Mouse (Mus musculus): ENCODE measurements at regions not wholly inside any gene's neighbourhood (a gene's known extent, or its start where the extent isn't known, plus 50 kb on each side); places are given as distances from the start of the nearest gene placed in this dataset.

DNA sequence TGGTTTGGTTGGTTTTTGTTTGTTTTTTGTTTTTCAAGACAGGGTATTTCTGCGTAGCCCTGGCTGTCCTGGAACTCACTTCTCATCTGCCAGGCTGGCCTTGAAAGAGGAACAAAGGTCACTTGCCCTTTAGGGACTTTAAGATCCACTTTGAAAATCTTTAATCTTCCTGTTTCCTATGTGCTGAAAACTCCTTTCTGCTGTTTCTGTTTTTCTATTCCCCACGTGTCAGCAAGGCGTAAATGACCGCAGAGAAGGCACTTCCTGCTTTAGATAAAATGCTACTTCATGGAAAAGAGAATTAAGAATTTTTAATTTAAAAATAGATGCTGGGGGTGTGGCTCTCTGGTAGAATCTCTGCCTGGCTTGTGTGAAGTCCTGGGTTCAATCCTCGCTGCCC lies 98.9 kb upstream of the Foxn2 start:
- DNase-seq (ENCODE audit: low spot score) = no peak

DNA sequence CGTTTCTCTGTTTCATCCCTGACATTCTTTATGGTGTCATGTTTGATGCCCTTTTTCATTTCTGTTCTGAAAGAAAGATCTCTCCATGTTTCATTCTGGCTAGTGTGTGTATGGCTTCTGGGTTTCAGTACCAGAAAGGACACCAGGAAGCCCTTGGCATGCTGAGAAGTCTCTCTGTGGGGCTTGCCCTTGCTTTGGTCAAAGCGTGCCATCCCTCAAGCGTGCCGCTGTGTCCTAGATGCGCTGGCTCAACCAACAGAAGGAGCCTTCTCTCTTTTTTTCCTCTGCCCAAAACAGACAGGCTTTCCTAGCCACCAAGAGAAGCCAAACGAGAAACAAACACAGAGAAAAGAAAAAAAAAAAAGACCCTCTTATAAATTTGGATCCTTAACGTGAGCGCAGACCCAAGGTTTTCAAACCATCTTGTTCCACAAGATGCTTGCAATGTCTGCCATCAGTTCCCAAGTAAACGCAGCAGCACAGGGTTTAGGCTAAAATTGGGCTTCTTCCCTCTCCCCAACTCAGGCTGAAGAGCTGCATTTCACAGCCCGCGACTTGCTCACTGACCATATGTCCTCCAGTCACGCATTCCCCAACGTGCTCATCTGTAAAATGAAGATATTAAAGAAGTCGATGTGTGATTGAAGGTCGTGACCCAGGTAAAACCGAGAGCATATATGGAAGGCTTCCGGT lies 97.3 kb upstream of the Foxn2 start:
- DNase-seq (ENCODE audit: low spot score) = no peak

- no peak for DNase-seq (ENCODE audit: low spot score)
These were observed 95.1 kb upstream of the Foxn2 start for GRCm38 (mm10) chr17:88345433-88345832.

- no peak for DNase-seq (ENCODE audit: low spot score)
These were observed 93.6 kb upstream of the Foxn2 start for GRCm38 (mm10) chr17:88346896-88347295.

DNA sequence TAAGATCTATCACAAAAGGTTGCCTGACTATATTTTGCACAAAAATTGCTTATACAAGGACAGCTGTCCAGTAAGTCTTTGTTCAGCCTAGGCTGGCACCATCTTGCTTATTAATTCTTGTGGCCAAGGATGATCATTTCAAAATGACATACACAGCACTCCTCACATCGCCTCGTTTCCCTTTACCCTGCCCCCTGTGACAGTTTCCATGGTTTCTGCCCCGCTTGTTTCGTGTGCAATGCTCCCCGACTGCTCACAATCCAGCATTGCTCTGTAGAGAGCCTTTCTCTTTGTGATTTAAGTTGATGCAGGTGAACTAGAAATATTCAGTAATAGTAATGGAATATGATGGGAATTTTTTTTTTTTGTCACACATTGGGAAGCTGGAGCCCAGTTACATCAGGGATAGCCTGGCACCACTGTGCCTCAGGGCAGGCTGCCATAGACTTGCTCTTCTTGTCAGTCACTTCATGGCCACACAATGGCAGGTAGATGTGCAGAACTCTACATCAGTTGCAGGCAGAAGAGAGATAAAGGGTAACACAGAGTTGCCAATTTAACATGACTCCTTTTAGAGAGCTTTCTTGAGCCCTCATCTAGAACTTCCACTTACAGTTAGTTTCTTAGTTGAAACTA lies 90.6 kb upstream of the Foxn2 start:
- DNase-seq (ENCODE audit: low spot score) = no peak

DNA sequence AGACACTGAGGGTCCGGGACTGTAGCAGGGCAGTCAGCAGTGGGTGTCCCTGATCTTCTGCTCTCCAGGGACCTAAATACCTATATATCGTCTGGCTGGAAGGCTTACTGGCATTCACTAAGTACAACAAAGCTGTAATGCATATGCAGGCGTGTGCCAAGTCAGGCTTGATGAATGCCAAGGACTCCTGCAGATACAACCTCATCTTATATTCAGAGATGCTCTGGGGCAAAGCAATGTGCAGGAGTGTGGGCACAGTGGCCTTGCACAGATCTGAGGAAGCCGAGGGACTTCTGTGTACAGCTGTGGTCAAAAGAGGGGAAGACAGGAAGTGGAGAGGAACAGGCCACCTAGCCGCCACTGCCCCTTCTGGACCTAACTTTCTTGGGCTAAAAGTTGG lies 89.5 kb upstream of the Foxn2 start:
- DNase-seq (ENCODE audit: low spot score) = no peak

- no peak for DNase-seq (ENCODE audit: low spot score)
These were observed 87.6 kb upstream of the Foxn2 start for GRCm38 (mm10) chr17:88352960-88353359.

GRCm38 (mm10) chr17:88361161-88361560 lies 79.3 kb upstream of the Foxn2 start:
- no peak for DNase-seq (ENCODE audit: low spot score)

DNA sequence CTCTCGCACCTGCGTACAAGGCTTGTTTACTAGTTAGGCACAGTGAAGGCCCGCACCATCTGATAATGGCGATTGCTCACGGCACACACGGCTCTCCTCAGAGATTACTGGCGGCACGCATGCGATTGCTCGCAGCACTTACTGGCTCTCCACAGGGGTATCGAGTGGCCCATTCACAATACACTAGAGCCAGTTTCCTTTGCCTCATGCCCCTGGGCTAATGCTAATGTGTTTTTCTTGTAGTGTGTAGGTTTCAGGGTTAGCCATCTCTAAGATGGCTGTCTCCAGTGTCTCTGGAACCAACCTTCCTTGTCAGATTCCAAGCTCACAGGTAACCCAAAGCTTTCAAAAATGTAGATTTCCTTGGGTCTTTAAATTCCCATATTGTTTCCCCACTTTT lies 78.1 kb upstream of the Foxn2 start:
- no peak for DNase-seq (ENCODE audit: low spot score)

GRCm38 (mm10) chr17:88367876-88368275 lies 72.6 kb upstream of the Foxn2 start:
- no peak for DNase-seq (ENCODE audit: low spot score)

GRCm38 (mm10) chr17:88369971-88370370 lies 70.5 kb upstream of the Foxn2 start:
- no peak for DNase-seq (ENCODE audit: low spot score)

- DNase-seq (ENCODE audit: low spot score) = no peak
These were observed 69.8 kb upstream of the Foxn2 start for GRCm38 (mm10) chr17:88370676-88371075.

- DNase-seq (ENCODE audit: low spot score) = no peak
These were observed 62.0 kb upstream of the Foxn2 start for GRCm38 (mm10) chr17:88378505-88378904.

DNA sequence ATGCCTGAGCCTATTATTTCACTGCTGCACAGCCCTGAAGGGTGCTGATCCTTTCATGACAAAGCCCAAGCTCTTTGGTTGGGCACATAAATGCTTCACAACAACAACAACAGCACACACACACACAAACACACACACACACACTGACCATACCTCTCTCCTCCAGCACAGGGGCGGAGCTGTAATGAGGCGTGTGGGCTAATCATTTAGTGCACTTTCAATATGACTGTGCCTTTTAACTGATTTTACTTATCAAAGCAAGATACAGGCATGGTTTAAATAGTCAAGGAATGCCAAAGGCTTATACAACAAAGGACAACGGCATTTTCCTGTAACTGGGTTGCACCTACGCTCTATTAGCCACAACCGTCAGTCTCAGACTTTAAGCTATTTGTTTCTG lies 61.1 kb upstream of the Foxn2 start:
- no peak for DNase-seq (ENCODE audit: low spot score)

DNA sequence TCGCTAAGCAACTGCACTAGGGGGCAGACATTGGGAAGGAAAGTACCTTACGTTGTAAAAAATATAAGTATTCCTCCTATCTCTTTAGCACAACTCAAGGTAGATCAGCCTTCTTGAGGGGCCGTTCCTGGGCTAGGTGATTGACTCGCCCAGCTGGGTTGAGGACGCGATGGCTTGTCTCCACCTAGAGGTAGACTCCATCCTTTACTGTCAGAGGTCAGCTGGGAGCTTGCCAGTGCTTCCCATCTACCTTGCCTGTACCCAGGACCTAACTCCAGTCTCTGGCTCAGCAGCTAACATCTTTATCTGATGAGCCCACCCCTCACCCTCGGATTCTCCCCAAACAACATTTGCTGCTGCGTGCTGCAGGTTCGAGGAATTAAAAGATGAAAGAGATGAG lies 59.4 kb upstream of the Foxn2 start:
- DNase-seq (ENCODE audit: low spot score) = no peak

- DNase-seq (ENCODE audit: low spot score) = no peak
These were observed 57.1 kb upstream of the Foxn2 start for GRCm38 (mm10) chr17:88383447-88383846.

DNA sequence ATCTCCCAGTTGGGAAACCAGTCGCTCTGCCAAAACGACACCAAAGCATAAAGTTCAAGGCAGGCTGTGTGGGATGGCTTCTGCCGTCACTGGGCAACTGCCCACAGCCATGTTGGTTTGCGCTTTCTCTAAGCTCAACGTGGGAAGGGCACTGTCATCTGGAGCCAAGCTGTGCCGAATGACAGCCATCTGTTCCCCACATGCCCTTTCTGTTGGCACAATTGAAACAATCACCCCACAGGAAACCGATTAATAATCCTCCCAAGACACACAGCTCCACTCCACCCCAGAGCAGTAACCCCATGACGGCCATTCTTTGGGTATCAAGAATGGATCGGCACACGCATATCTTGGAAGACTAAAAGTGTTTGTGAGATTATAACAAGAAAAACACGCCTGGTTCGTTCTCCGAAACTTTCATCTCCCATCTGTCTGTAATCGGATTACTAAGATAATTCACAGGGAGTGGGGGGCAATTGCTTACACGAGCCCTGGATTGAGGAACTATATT lies 52.0 kb upstream of the Foxn2 start:
- no peak for DNase-seq (ENCODE audit: low spot score)

DNA sequence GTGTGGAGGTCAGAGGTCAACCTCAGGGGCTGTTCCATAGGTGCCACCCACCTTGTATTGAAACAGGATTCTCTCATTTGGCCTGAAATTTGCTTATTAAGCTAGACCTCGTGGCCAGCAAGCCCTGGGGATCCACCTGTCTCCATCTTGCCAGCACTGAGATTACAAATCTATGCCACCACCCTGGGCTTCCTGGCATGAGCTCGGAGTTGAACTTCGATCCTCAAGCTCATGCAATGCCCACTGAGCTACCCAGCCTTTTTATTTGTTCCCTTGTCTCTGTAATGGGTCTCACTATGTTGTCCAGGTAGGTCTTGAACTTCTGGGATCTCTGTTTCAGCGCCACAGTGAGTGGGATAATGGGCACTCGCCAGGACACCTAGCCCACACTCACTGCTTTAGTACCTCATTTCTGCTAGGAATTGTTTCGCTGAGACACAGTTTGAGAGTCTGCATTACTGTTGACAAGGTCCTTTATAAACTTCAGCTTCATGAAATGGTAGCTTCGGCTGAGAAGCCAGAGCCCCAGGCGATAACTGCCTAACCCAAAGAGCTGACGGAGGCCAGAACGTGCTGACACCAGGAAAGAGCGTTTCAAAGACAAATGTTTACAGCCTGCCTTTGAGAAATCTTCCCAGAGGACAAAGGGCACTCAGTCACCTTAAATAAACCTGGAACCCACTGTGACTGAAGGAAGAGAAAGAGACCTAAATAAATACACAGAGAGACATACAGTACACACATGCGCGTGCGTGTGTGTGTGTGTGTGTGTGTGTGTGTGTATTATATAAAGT lies 50.6 kb upstream of the Foxn2 start:
- no peak for DNase-seq (ENCODE audit: low spot score)
